Mouse (Mus musculus) lung, adult 2 months (tissue): ENCODE measurements around the gene Clic3.

ENCODE experiments used
- CTCF ChIP-seq: fragments of 200-500 bp; IDR thresholded peaks from 2 replicates; pipeline ENCODE4 v1.5.1; 2011; ENCODE audit warnings: mild to moderate bottlenecking, low read length, control low read depth; ENCODE audit not compliant: insufficient read depth
- POLR2A ChIP-seq: fragments of 200-500 bp; IDR thresholded peaks from 2 replicates; pipeline ENCODE4 v1.6.1; 2011; ENCODE audit warnings: low read depth, mild to moderate bottlenecking, control low read depth, low read length, borderline replicate concordance; ENCODE audit errors: extremely low read depth

DNA sequence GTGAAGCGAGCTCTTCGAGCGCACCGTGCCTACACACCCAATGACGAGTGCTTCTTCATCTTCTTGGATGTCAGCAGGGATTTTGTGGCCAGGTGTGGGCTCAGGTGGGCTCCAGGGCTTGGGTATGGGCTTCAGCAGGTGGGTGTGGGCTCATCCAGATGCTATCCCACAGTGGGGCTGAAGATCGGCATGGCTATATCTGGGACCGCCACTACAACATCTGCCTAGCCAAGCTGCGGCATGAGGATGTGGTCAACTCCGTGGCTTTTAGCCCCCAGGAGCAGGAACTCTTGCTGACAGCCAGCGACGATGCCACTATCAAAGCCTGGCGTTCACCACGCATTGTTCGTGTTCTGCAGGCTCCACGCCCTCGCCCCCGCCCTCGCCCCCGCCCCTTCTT is 47.9 kb downstream of the Clic3 start:
- TF ChIP-seq POLR2A (no peak), CTCF (no peak)
